Mouse (Mus musculus) cortical plate, adult 2 months (tissue): Measurements from ENCODE around the gene Mgat5.

Source experiments
- CTCF ChIP-seq: fragments of 200-500 bp; IDR thresholded peaks from 2 replicates; pipeline ENCODE4 v1.5.1; 2011; ENCODE audit warnings: mild to moderate bottlenecking, control low read depth, low read length; ENCODE audit not compliant: insufficient read depth; ENCODE audit errors: extremely low read depth
- POLR2A ChIP-seq: fragments of 200-500 bp; IDR thresholded peaks from 2 replicates; pipeline ENCODE4 v1.6.1; 2011; ENCODE audit warnings: mild to moderate bottlenecking, low read length, control low read depth; ENCODE audit not compliant: insufficient read depth; ENCODE audit errors: extremely low read depth

DNA sequence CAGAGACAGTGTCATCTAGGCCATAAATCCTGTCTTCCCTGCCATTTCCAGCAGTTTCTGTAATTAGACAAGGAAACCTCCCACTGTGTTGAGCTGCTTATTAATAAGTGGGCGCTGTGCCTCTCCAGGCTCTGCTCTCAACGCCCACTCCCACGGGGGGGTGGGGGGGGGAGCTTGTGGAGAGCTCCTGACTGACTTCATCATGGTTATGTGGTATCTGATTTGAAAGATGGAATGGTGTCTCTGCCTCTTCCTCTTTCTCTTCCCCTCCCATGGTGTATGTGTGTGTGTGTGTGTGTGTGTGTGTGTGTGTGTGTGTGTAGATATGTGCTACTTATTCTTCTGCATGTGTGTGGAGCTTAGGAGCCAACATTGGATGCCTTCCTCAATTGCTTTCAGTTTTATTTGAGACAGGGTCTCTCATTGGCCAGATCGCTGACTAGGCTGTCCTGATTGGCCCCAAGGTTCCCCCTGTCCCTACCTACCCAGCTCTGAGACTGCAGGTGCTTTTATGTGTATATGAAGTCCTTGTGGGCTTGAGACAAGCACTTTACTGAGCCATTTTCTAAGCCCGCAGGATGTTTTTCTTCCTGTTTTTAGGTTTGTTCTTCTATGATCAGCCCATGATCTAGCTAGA is 117.5 kb downstream of the Mgat5 start:
- TF ChIP-seq POLR2A (no peak), CTCF (no peak)
